Mouse (Mus musculus) MEL (cell line): ENCODE measurements around the gene Plekha5. TPM values are rescaled to one million over a fixed set of nuclear protein-coding genes. Genes with fewer than 3 reads are reported as not detected.

Experiments used
- DNase-seq: peaks from one replicate; pipeline ENCODE4 v3.0.0; 2011; ENCODE audit warnings: low read depth, low spot score
- H3K27ac ChIP-seq: 2 replicates; pipeline ENCODE4 v1.5.1; 2012; ENCODE audit warnings: low read depth, mild to moderate bottlenecking, control low read depth, low read length, moderate library complexity; ENCODE audit not compliant: control insufficient read depth
- H3K27me3 ChIP-seq, 2 experiments: fragments of 150-350 bp in 1 of 2; sonication (generic) in 1 of 2; 2 replicates each; pipeline ENCODE4 v1.6.1; 2012; ENCODE audit warnings: low read length in 2 of 2, mild to moderate bottlenecking in 2 of 2, improper control_type of control experiment in 1 of 2, moderate library complexity in 1 of 2; ENCODE audit not compliant: insufficient read depth in 2 of 2, control insufficient read depth in 1 of 2
- H3K36me3 ChIP-seq, 2 experiments: 2 replicates each; pipeline ENCODE4 v1.6.1; 2012 to 2014; ENCODE audit warnings: low read length in 2 of 2, improper control_type of control experiment in 1 of 2, inconsistent platforms in 1 of 2, mild to moderate bottlenecking in 1 of 2; ENCODE audit not compliant: insufficient read depth in 2 of 2, control insufficient read depth in 1 of 2
- H3K4me1 ChIP-seq, 2 experiments: fragments of 150-350 bp in 1 of 2; sonication (generic) in 1 of 2; 2 replicates each; pipeline ENCODE4 v1.6.1; 2012; ENCODE audit warnings: low read length in 2 of 2, improper control_type of control experiment in 1 of 2, mild to moderate bottlenecking in 1 of 2; ENCODE audit not compliant: insufficient read depth in 2 of 2, control insufficient read depth in 1 of 2
- H3K4me3 ChIP-seq, 2 experiments: fragments of 150-350 bp in 1 of 2; sonication (generic) in 1 of 2; 2 replicates each; pipeline ENCODE4 v1.5.1; 2012; ENCODE audit warnings: low read depth in 2 of 2, low read length in 2 of 2, mild to moderate bottlenecking in 2 of 2, moderate library complexity in 2 of 2, control low read depth in 1 of 2, improper control_type of control experiment in 1 of 2; ENCODE audit not compliant: control insufficient read depth in 1 of 2, insufficient read depth in 1 of 2
- H3K79me2 ChIP-seq: 2 replicates; pipeline ENCODE4 v1.6.1; 2012; ENCODE audit warnings: mild to moderate bottlenecking, low read length, moderate library complexity; ENCODE audit not compliant: control insufficient read depth, poor library complexity, insufficient read depth
- H3K9ac ChIP-seq: 2 replicates; pipeline ENCODE4 v1.6.1; 2012; ENCODE audit warnings: low read depth, mild to moderate bottlenecking, control low read depth, low read length, moderate library complexity; ENCODE audit not compliant: control insufficient read depth, poor library complexity, severe bottlenecking
- H3K9me3 ChIP-seq: fragments of 150-350 bp; sonication (generic); replicated peaks from 2 replicates; pipeline ENCODE4 v1.6.1; 2012; ENCODE audit warnings: mild to moderate bottlenecking, low read length, improper control_type of control experiment, moderate library complexity; ENCODE audit not compliant: insufficient read depth
- BHLHE40 ChIP-seq: IDR thresholded peaks from 2 replicates; pipeline ENCODE4 v1.6.1; 2012; ENCODE audit warnings: low read depth, mild to moderate bottlenecking, inconsistent platforms, low read length, improper control_type of control experiment, borderline replicate concordance
- CHD1 ChIP-seq: IDR thresholded peaks from 2 replicates; pipeline ENCODE4 v1.6.1; 2012; ENCODE audit warnings: low read depth, mild to moderate bottlenecking, inconsistent platforms, low read length, improper control_type of control experiment
- CHD2 ChIP-seq: IDR thresholded peaks from 2 replicates; pipeline ENCODE4 v1.6.1; 2011; ENCODE audit warnings: low read length, improper control_type of control experiment
- E2F4 ChIP-seq: IDR thresholded peaks from 2 replicates; pipeline ENCODE4 v1.6.1; 2011; ENCODE audit warnings: low read depth, low read length, improper control_type of control experiment, borderline replicate concordance
- GABPA ChIP-seq: IDR thresholded peaks from 2 replicates; pipeline ENCODE4 v1.6.1; 2012; ENCODE audit warnings: low read depth, mild to moderate bottlenecking, inconsistent platforms, low read length, improper control_type of control experiment, moderate library complexity
- KAT2A ChIP-seq: conservative IDR thresholded peaks from 2 replicates; pipeline ENCODE4 v1.6.1; 2012; ENCODE audit warnings: low read depth, low read length, improper control_type of control experiment, inconsistent platforms
- MAX ChIP-seq: IDR thresholded peaks from 2 replicates; pipeline ENCODE4 v1.6.1; 2011; ENCODE audit warnings: low read length, improper control_type of control experiment
- MAZ ChIP-seq: IDR thresholded peaks from 2 replicates; pipeline ENCODE4 v1.6.1; 2012; ENCODE audit warnings: low read depth, mild to moderate bottlenecking, inconsistent platforms, low read length, improper control_type of control experiment
- MYB ChIP-seq: IDR thresholded peaks from 2 replicates; pipeline ENCODE4 v1.6.1; 2011; ENCODE audit warnings: mild to moderate bottlenecking, low read depth, low read length, improper control_type of control experiment
- NELFE ChIP-seq: IDR thresholded peaks from 2 replicates; pipeline ENCODE4 v1.6.1; 2011; ENCODE audit warnings: low read depth, low read length, improper control_type of control experiment
- POLR2A ChIP-seq, 2 experiments: IDR thresholded peaks; 2 replicates each; pipeline ENCODE4 v1.6.1; 2011 to 2012; ENCODE audit warnings: low read length in 2 of 2, mild to moderate bottlenecking in 2 of 2, control low read depth in 1 of 2, improper control_type of control experiment in 1 of 2, low read depth in 1 of 2, moderate library complexity in 1 of 2; ENCODE audit not compliant: control insufficient read depth in 1 of 2, insufficient read depth in 1 of 2, poor library complexity in 1 of 2
- POLR2AphosphoS2 ChIP-seq: IDR thresholded peaks from 2 replicates; pipeline ENCODE4 v1.6.1; 2011; ENCODE audit warnings: low read length, improper control_type of control experiment
- RAD21 ChIP-seq: IDR thresholded peaks from 2 replicates; pipeline ENCODE4 v1.6.1; 2011; ENCODE audit warnings: mild to moderate bottlenecking, low read depth, low read length, improper control_type of control experiment
- SMC3 ChIP-seq: IDR thresholded peaks from 2 replicates; pipeline ENCODE4 v1.6.1; 2011; ENCODE audit warnings: low read depth, low read length, improper control_type of control experiment
- TCF12 ChIP-seq: IDR thresholded peaks from 2 replicates; pipeline ENCODE4 v1.6.1; 2014; ENCODE audit warnings: low read depth, mild to moderate bottlenecking, inconsistent platforms, low read length, improper control_type of control experiment, moderate library complexity
- UBTF ChIP-seq: IDR thresholded peaks from 2 replicates; pipeline ENCODE4 v1.6.1; 2012; ENCODE audit warnings: low read depth, mild to moderate bottlenecking, inconsistent platforms, low read length, improper control_type of control experiment, moderate library complexity, borderline replicate concordance; ENCODE audit not compliant: insufficient read depth
- USF2 ChIP-seq, 2 experiments: IDR thresholded peaks; 2 replicates each; pipeline ENCODE4 v1.6.1; 2011 to 2012; ENCODE audit warnings: improper control_type of control experiment in 2 of 2, low read length in 2 of 2, borderline replicate concordance in 1 of 2, inconsistent platforms in 1 of 2, low read depth in 1 of 2, mild to moderate bottlenecking in 1 of 2; ENCODE audit not compliant: insufficient read depth in 1 of 2
- ZKSCAN1 ChIP-seq: IDR thresholded peaks from 2 replicates; pipeline ENCODE4 v1.6.1; 2012; ENCODE audit warnings: low read depth, mild to moderate bottlenecking, inconsistent platforms, low read length, improper control_type of control experiment, moderate library complexity
- ZMIZ1 ChIP-seq: IDR thresholded peaks from 2 replicates; pipeline ENCODE4 v1.6.1; 2012; ENCODE audit warnings: low read depth, mild to moderate bottlenecking, inconsistent platforms, low read length, improper control_type of control experiment, moderate library complexity
- polyA plus RNA-seq, 2 experiments: library from polyadenylated mRNA; stranded (reverse) in 1 of 2; unstranded in 1 of 2; fragments of >175 nt in 1 of 2; fragments of >200 nt in 1 of 2; gene quantifications; 2 replicates each; pipeline versions ENCODE4 v1.2.1 to v1.2.4; 2012; ENCODE audit warnings: low replicate concordance in 2 of 2, low read depth in 1 of 2; ENCODE audit not compliant: insufficient read length in 2 of 2, insufficient read depth in 1 of 2, missing spikeins in 1 of 2
- total RNA-seq: library from RNA; depleted of rRNA; stranded (reverse); fragments of 300-350 nt; gene quantifications from 2 replicates; pipeline ENCODE4 v1.2.3, GENCODE M21; 2012

Gene Plekha5
- total and polyA plus RNA-seq, 3 experiments, result 0.24 to 0.35 TPM; not detected in 1

- no peaks in the 10 kb centered on the region for H3K4me1 ChIP-seq
- no peak for DNase-seq
- H3K27ac ChIP-seq, result no peak overlapping the region
- no peaks in the 10 kb centered on the region for H3K36me3 ChIP-seq
- H3K9ac ChIP-seq, result no peak overlapping the region
- H3K27me3 ChIP-seq, result no peaks in the 10 kb centered on the region
- H3K9me3 ChIP-seq, result no peaks in the 10 kb centered on the region
- no peak overlapping the region for H3K4me3 ChIP-seq
- no peak for TF ChIP-seq NELFE
- TF ChIP-seq CHD1, result no peak
- TF ChIP-seq UBTF, result no peak
- TF ChIP-seq USF2 (IDR thresholded peaks at IDR 0.05; ENCODE audit: borderline replicate concordance in 1 of 2, insufficient read depth in 1 of 2, low read depth in 1 of 2, low read length in 2 of 2), result no peak
- TF ChIP-seq BHLHE40, result no peak
- no peak for TF ChIP-seq POLR2A (IDR thresholded peaks at IDR 0.05; ENCODE audit: control insufficient read depth in 1 of 2, insufficient read depth in 1 of 2, low read depth in 1 of 2, low read length in 2 of 2, poor library complexity in 1 of 2)
- no peak for TF ChIP-seq MAX
- no peak for TF ChIP-seq POLR2AphosphoS2
- TF ChIP-seq SMC3, result no peak
- TF ChIP-seq MAZ, result no peak
- TF ChIP-seq TCF12, result no peak
- no peak for TF ChIP-seq ZMIZ1
- TF ChIP-seq CHD2, result no peak
- no peak for TF ChIP-seq KAT2A
- no peak for TF ChIP-seq GABPA
- no peak for TF ChIP-seq ZKSCAN1
- no peak for TF ChIP-seq E2F4
- no peak for TF ChIP-seq MYB
- H3K79me2 ChIP-seq, result no peaks in the 10 kb centered on the region
These were observed 43.0 kb downstream of the Plekha5 start for GRCm38 (mm10) chr6:140466841-140467240.

- H3K9ac ChIP-seq, result no peak overlapping the region
- no peaks in the 10 kb centered on the region for H3K4me1 ChIP-seq
- TF ChIP-seq RAD21, result no peak
- no peak overlapping the region for H3K4me3 ChIP-seq
- no peak for DNase-seq
- no peaks in the 10 kb centered on the region for H3K9me3 ChIP-seq
- H3K36me3 ChIP-seq, result no peaks in the 10 kb centered on the region
- H3K27ac ChIP-seq, result no peak overlapping the region
- H3K27me3 ChIP-seq, result no peaks in the 10 kb centered on the region
- no peaks in the 10 kb centered on the region for H3K79me2 ChIP-seq
These were observed 44.0 kb downstream of the Plekha5 start for GRCm38 (mm10) chr6:140467851-140468250.
